Mouse (Mus musculus) forebrain, embryonic 16.5 days (tissue): ENCODE measurements around the gene Gm9945. TPM values are rescaled to one million over a fixed set of nuclear protein-coding genes. Genes with fewer than 3 reads are reported as not detected.

Source experiments
- ATAC-seq: fragments of 200-750 bp; cut with Nextera tagmentation; 2 replicates; pipeline ENCODE4 v1.8.0; 2017; ENCODE audit warnings: mild to moderate bottlenecking, moderate library complexity
- H3K27ac ChIP-seq: fragments of 300-500 bp; sonication (generic); 2 replicates; pipeline ENCODE4 v1.5.1; 2014; ENCODE audit warnings: low read length, control low read depth
- H3K27me3 ChIP-seq: fragments of 300-500 bp; sonication (generic); replicated peaks from 2 replicates; pipeline ENCODE4 v1.6.1; 2014; ENCODE audit warnings: low read length; ENCODE audit not compliant: control insufficient read depth, insufficient read depth
- H3K36me3 ChIP-seq: fragments of 300-500 bp; sonication (generic); 2 replicates; pipeline ENCODE4 v1.6.1; 2014; ENCODE audit not compliant: control insufficient read depth, insufficient read depth
- H3K4me1 ChIP-seq: fragments of 300-500 bp; sonication (generic); replicated peaks from 2 replicates; pipeline ENCODE4 v1.6.1; 2014; ENCODE audit warnings: low read length; ENCODE audit not compliant: control insufficient read depth, insufficient read depth
- H3K4me2 ChIP-seq: fragments of 300-500 bp; sonication (generic); 2 replicates; pipeline ENCODE4 v1.6.1; 2014; ENCODE audit warnings: mild to moderate bottlenecking, low read length, control low read depth
- H3K4me3 ChIP-seq: fragments of 300-500 bp; sonication (generic); replicated peaks from 2 replicates; pipeline ENCODE4 v1.5.1; 2014; ENCODE audit warnings: mild to moderate bottlenecking, low read length, control low read depth
- H3K9ac ChIP-seq: fragments of 300-500 bp; sonication (generic); replicated peaks from 2 replicates; pipeline ENCODE4 v1.6.1; 2014; ENCODE audit warnings: low read depth, low read length, control low read depth
- H3K9me3 ChIP-seq: fragments of 300-500 bp; sonication (generic); 2 replicates; pipeline ENCODE4 v1.6.1; 2016; ENCODE audit warnings: low read length; ENCODE audit not compliant: control insufficient read depth
- WGBS: fragments of 180-500 bp; shearing (Covaris S2); extraction: QIAGEN DNeasy Blood & Tissue Kit; methylation state at CpG from one replicate; pipeline ENCODE4 v1.1.7; 2014; 5-methylcytosine and 5-hydroxymethylcytosine counted together
- polyA plus RNA-seq: library from polyadenylated mRNA; unstranded; fragments of >200 nt; fragmentation: Nextera tagmentation; extraction: Ambion mirVana; gene quantifications from 2 replicates; pipeline ENCODE4 v1.2.1, GENCODE M21; 2015

Gene Gm9945
- polyA plus RNA-seq, 1 experiment from 2014 or later = not detected

DNA sequence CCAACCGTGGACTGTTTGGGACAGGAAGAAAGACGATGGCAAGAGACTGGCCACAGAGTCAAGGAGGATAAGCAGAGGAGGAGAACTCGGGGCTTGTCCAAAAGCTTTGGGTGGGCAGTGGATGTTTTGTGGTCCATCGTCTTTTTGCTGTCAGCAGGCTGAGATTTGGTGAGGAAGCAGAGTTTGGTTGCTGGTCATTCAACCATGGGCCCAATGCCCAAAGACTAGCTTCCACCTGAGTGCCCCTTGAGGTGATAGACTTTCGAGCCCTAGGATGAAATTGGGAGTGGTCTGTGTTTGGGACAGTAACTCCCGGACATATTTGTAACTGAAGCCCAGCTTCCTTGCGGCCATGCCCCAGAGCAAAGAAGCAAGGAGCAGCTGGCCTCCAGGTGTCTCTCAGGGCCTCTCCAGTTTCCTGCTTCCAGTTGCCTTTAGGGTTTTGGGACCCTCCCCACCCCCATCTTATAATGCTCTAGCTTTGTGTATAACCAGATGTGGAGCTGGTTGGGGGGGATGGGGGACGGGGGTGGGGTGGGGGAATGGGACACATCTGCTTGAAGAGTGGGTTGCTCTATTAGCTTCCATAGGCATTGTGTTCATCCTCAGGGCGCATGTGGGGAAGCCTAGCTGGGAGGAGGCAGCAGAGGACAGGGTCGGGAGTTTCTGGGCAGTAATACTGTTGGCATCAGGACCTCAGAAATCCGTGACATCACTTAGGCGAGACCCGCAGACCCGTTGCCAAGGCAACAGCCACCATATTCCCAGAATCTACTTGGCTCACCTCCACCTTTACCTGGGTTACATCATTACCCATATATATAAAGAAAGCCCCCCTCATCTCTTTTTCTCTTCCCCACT is 43.8 kb downstream of the Gm9945 start:
- Histone ChIP-seq H3K36me3 (no peaks in the 10 kb centered on the region), H3K27ac (no peak overlapping the region), H3K4me1 (peaks cover 37% of the 10 kb centered on the region), H3K4me3 (no peak overlapping the region), H3K27me3 (no peaks in the 10 kb centered on the region), H3K9me3 (no peaks in the 10 kb centered on the region), H3K4me2 (no peak overlapping the region), H3K9ac (no peak overlapping the region)
- 84% methylated on average over 14 of the region's 14 CpGs for WGBS
- ATAC-seq = no peak

DNA sequence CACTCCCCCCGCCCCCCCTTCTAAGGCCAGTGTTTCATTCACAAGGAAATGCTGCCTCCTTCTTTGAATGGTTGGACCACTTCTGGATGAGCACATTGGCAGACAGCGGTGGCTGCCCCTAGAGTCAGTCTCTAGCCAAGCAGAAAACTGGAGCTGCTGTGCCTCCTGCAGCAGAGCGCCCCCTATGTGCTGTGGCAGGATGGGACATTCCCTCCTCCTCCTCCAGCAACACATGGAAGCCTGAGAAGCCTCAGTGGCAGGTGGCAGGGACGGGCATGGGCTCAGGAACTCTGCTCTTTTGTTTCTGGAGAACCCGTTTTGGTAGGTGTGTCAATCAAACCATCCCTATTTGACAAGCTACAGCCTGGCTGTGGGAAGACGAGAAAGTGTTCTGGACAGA is 44.9 kb downstream of the Gm9945 start:
- no peak overlapping the region for H3K4me2 ChIP-seq
- no peak overlapping the region for H3K4me3 ChIP-seq
- no peak overlapping the region for H3K9ac ChIP-seq
- ATAC-seq = no peak
- H3K27ac ChIP-seq = no peak overlapping the region
- H3K36me3 ChIP-seq = no peaks in the 10 kb centered on the region
- 61% methylated on average over 6 of the region's 6 CpGs for WGBS
- H3K4me1 ChIP-seq = peaks cover 43% of the 10 kb centered on the region
- no peaks in the 10 kb centered on the region for H3K9me3 ChIP-seq
- H3K27me3 ChIP-seq = no peaks in the 10 kb centered on the region

DNA sequence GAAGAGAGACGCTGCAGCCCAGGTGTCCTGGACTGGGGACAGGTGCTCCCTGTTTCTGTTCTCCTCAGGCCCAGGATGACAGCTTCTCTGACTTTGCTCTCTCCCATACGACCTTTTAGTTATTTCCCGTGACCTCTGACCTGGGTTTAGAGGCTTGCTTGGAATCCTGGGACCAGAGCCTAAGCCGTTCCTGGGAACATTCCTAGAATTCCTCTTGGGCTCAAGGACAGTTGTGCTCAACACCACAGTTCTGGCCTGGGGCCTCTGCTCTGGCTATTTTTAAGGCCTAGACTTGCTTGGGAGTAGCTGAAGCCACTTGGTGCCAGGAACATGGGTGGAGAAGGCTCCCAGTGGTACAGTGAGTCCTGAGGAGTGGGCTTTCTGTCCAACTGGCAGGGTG is 45.5 kb downstream of the Gm9945 start:
- H3K27ac ChIP-seq = no peak overlapping the region
- H3K4me2 ChIP-seq = no peak overlapping the region
- 54% methylated on average over 4 of the region's 4 CpGs for WGBS
- no peaks in the 10 kb centered on the region for H3K27me3 ChIP-seq
- no peaks in the 10 kb centered on the region for H3K9me3 ChIP-seq
- no peak overlapping the region for H3K9ac ChIP-seq
- no peak for ATAC-seq
- H3K4me1 ChIP-seq = peaks cover 41% of the 10 kb centered on the region
- no peaks in the 10 kb centered on the region for H3K36me3 ChIP-seq
- no peak overlapping the region for H3K4me3 ChIP-seq

DNA sequence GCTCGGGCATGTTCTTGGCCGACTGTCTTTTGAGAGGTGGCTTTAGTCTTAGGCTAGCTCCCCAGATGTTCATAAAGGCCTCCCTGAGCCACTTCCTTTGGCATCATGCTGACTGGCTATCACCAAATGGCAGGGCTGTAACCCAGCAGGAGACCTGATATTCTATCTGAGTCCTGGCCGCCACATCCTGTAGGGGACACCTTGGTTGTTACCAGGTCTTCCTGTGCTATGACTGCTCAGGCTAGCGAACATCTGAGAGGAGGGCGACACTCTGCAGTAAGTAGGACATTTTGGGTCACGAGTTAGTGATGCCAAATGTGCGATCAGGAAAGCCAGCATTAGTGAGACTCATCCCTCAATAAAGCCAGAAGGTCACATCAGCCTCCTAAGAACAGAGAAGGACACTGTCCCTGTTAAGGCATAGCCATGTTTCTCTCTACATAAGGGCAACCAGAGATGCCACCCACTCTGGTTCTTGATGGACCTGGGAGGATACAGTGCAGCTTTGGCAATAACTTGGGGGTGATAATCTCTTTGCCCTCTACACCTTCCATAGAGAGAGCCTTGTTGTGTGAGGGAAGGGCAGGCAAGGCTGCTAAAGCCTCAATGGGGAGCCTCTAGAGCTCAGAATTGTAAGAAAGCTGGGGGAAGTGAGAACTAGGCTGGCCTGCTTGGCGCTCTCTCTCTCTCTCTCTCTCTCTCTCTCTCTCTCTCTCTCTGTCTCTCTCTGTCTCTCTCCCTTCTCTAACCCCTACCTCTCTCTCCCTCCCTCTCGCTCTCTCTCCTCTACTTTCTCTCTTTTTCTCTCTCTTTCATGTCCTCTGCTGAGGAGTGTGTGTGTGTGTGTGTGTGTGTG is 48.7 kb downstream of the Gm9945 start:
- ATAC-seq = no peak
- Histone ChIP-seq H3K4me2 (no peak overlapping the region), H3K9me3 (no peaks in the 10 kb centered on the region), H3K36me3 (no peaks in the 10 kb centered on the region), H3K4me1 (peaks cover 17% of the 10 kb centered on the region), H3K9ac (no peak overlapping the region), H3K27ac (no peak overlapping the region), H3K27me3 (no peaks in the 10 kb centered on the region), H3K4me3 (no peak overlapping the region)
- WGBS = 84% methylated on average over 9 of the region's 9 CpGs

DNA sequence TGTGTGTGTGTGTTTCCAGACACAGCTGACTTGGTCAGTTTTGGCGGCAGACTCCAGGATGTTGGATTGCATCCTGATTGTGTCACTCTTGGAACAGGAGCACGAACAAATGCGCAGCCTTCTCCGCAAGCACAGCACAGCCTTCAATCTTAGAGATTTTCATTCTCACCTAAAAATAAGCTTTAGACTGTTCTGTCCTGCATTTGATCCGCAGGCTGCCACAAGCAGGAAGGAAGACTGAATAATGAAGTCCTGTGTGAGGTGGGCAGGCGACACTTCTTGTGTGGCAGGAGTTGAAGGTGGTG is 49.2 kb downstream of the Gm9945 start:
- H3K9me3 ChIP-seq = no peaks in the 10 kb centered on the region
- H3K4me3 ChIP-seq = no peak overlapping the region
- H3K36me3 ChIP-seq = no peaks in the 10 kb centered on the region
- H3K27ac ChIP-seq = no peak overlapping the region
- H3K27me3 ChIP-seq = no peaks in the 10 kb centered on the region
- no peak for ATAC-seq
- H3K4me2 ChIP-seq = no peak overlapping the region
- H3K4me1 ChIP-seq = peaks cover 17% of the 10 kb centered on the region
- no peak overlapping the region for H3K9ac ChIP-seq
- 50% methylated on average over 6 of the region's 6 CpGs for WGBS

DNA sequence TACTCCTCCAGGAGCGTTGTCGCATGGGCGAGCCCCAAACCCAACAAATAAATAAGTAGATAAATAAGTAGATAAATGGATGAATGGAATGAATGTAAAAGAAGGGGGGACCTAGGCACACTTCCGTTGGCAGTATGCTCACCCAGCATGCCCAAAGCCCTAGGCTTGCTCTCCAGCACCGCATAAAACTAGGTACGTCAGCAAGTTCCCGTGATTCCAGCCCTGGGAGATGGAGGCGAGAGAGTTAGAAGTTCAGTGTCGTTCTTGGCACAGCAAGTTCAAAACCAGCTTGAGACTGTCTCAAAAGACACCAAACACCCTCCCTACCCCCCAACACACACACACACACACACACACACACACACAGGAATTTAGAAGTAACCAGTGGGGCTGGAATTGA is 50.0 kb downstream of the Gm9945 start:
- Histone ChIP-seq H3K27me3 (no peaks in the 10 kb centered on the region), H3K4me2 (no peak overlapping the region), H3K4me3 (no peak overlapping the region), H3K9me3 (no peaks in the 10 kb centered on the region), H3K4me1 (peaks cover 17% of the 10 kb centered on the region), H3K9ac (no peak overlapping the region), H3K27ac (no peak overlapping the region), H3K36me3 (peaks cover 6% of the 10 kb centered on the region)
- ATAC-seq = no peak
- 89% methylated on average over 9 of the region's 9 CpGs for WGBS

Other genes starting within 250 kb of the Gm9945 start
- gene Hspa4, start 179.7 kb upstream of the Gm9945 start, polyA plus RNA-seq = 52.6 and 55.2 TPM in 2 replicates
- gene Zcchc10, start 155.5 kb upstream of the Gm9945 start, polyA plus RNA-seq = 14.1 and 15.1 TPM in 2 replicates
- 62.0 and 68.8 TPM in 2 replicates for gene Aff4, start 129.3 kb upstream of the Gm9945 start, polyA plus RNA-seq
- not detected in 2 replicates for gene Leap2, start 57.0 kb upstream of the Gm9945 start, polyA plus RNA-seq
- 552 and 555 TPM in 2 replicates for gene Uqcrq, start 49.3 kb upstream of the Gm9945 start, polyA plus RNA-seq
- gene Gdf9, start 49.1 kb upstream of the Gm9945 start, polyA plus RNA-seq = 3.9 and 4.7 TPM in 2 replicates
- gene Gm10447, start 23.1 kb upstream of the Gm9945 start, polyA plus RNA-seq = not detected in 2 replicates
- 2.2 and 2.7 TPM in 2 replicates for gene Shroom1, start 23.0 kb upstream of the Gm9945 start, polyA plus RNA-seq
- gene Gm9837, start 9.7 kb upstream of the Gm9945 start, polyA plus RNA-seq = not detected in 2 replicates
- 1.9 and 2.2 TPM in 2 replicates for gene Sowaha, start 108 bp downstream of the Gm9945 start, polyA plus RNA-seq
- gene Sept8, start 39.1 kb downstream of the Gm9945 start, polyA plus RNA-seq = 23.3 and 25.6 TPM in 2 replicates
- 268 and 295 TPM in 2 replicates for gene Kif3a, start 87.2 kb downstream of the Gm9945 start, polyA plus RNA-seq
- gene Il4, start 138.5 kb downstream of the Gm9945 start, polyA plus RNA-seq = 3.0 and 4.7 TPM in 2 replicates
- not detected in 2 replicates for gene Il13, start 154.5 kb downstream of the Gm9945 start, polyA plus RNA-seq
- gene Rad50, start 227.2 kb downstream of the Gm9945 start, polyA plus RNA-seq = 14.8 and 17.1 TPM in 2 replicates
- not detected in 2 replicates for gene Il5, start 240.6 kb downstream of the Gm9945 start, polyA plus RNA-seq